Mouse (Mus musculus) lung, postnatal 0 days (tissue): ENCODE data around the gene Slc5a6. TPM values are rescaled to one million over a fixed set of nuclear protein-coding genes. Genes with fewer than 3 reads are reported as not detected.

Source experiments
- ATAC-seq: fragments of 200-750 bp; cut with Nextera tagmentation; 2 replicates; pipeline ENCODE4 v1.8.0; 2017; ENCODE audit warnings: moderate library complexity
- DNase-seq: peaks from one replicate; pipeline ENCODE4 v3.0.0-alpha.2; 2016; ENCODE audit warnings: low spot score
- H3K27ac ChIP-seq: fragments of 300-500 bp; sonication (generic); 2 replicates; pipeline ENCODE4 v1.5.1; 2014; ENCODE audit warnings: antibody characterized with exemption, mild to moderate bottlenecking, low read length, mixed read lengths
- H3K27me3 ChIP-seq: fragments of 300-500 bp; sonication (generic); replicated peaks from 2 replicates; pipeline ENCODE4 v1.6.1; 2014; ENCODE audit warnings: low read length, mixed read lengths; ENCODE audit not compliant: insufficient read depth
- H3K36me3 ChIP-seq: fragments of 300-500 bp; sonication (generic); 2 replicates; pipeline ENCODE4 v1.6.1; 2014; ENCODE audit warnings: low read length, mixed read lengths; ENCODE audit not compliant: insufficient read depth
- H3K4me1 ChIP-seq: fragments of 300-500 bp; sonication (generic); 2 replicates; pipeline ENCODE4 v1.6.1; 2014; ENCODE audit warnings: antibody characterized with exemption, low read depth, low read length, mixed read lengths; ENCODE audit not compliant: insufficient read depth
- H3K4me2 ChIP-seq: fragments of 300-500 bp; sonication (generic); replicated peaks from 2 replicates; pipeline ENCODE4 v1.6.1; 2014; ENCODE audit warnings: low read depth, mild to moderate bottlenecking, low read length, moderate library complexity, mixed read lengths
- H3K4me3 ChIP-seq: fragments of 300-500 bp; sonication (generic); 2 replicates; pipeline ENCODE4 v1.5.1; 2014; ENCODE audit warnings: low read depth, low read length
- H3K9ac ChIP-seq: fragments of 300-500 bp; sonication (generic); replicated peaks from 2 replicates; pipeline ENCODE4 v1.6.1; 2014; ENCODE audit warnings: low read depth, mild to moderate bottlenecking
- H3K9me3 ChIP-seq: fragments of 300-500 bp; sonication (generic); 2 replicates; pipeline ENCODE4 v1.6.1; 2016; ENCODE audit warnings: low read length, mixed read lengths
- CTCF ChIP-seq: IDR thresholded peaks from 2 replicates; pipeline ENCODE4 v1.5.1; 2016; ENCODE audit warnings: antibody characterized with exemption, mild to moderate bottlenecking
- EP300 ChIP-seq: IDR thresholded peaks from 2 replicates; pipeline ENCODE4 v1.6.1; 2016; ENCODE audit warnings: antibody characterized with exemption, mild to moderate bottlenecking, control low read depth
- WGBS: fragments of 180-500 bp; shearing (Covaris S2); extraction: QIAGEN DNeasy Blood & Tissue Kit; methylation state at CpG from one replicate; pipeline ENCODE4 v1.1.7; 2014; 5-methylcytosine and 5-hydroxymethylcytosine counted together
- polyA plus RNA-seq: library from polyadenylated mRNA; unstranded; fragments of >200 nt; fragmentation: Nextera tagmentation; extraction: Ambion mirVana; gene quantifications from 2 replicates; pipeline ENCODE4 v1.2.1, GENCODE M21; 2015

Gene Slc5a6
- polyA plus RNA-seq, 1 experiment from 2014 or later, result 3.6 TPM

GRCm38 (mm10) chr5:30994910-30995635 lies 53.7 kb downstream of the Slc5a6 start:
- no peaks in the 10 kb centered on the region for H3K36me3 ChIP-seq
- no peak for ATAC-seq
- 52% methylated on average over 11 of the region's 11 CpGs for WGBS
- H3K27me3 ChIP-seq, result no peaks in the 10 kb centered on the region
- no peak overlapping the region for H3K4me3 ChIP-seq
- no peak for DNase-seq
- H3K27ac ChIP-seq, result no peak overlapping the region
- TF ChIP-seq CTCF (no peak), EP300 (no peak)
- no peak overlapping the region for H3K9ac ChIP-seq
- no peaks in the 10 kb centered on the region for H3K4me1 ChIP-seq
- H3K9me3 ChIP-seq, result no peaks in the 10 kb centered on the region
- H3K4me2 ChIP-seq, result no peak overlapping the region

GRCm38 (mm10) chr5:30994074-30994473 lies 54.6 kb downstream of the Slc5a6 start:
- no peak for TF ChIP-seq CTCF
- TF ChIP-seq EP300, result no peak
- H3K4me3 ChIP-seq, result no peak overlapping the region
- H3K36me3 ChIP-seq, result no peaks in the 10 kb centered on the region
- H3K9me3 ChIP-seq, result no peaks in the 10 kb centered on the region
- H3K4me2 ChIP-seq, result no peak overlapping the region
- WGBS, result 72% methylated on average over 3 of the region's 3 CpGs
- no peaks in the 10 kb centered on the region for H3K27me3 ChIP-seq
- ATAC-seq (no peak), DNase-seq (no peak)
- no peak overlapping the region for H3K9ac ChIP-seq
- no peak overlapping the region for H3K27ac ChIP-seq
- no peaks in the 10 kb centered on the region for H3K4me1 ChIP-seq

DNA sequence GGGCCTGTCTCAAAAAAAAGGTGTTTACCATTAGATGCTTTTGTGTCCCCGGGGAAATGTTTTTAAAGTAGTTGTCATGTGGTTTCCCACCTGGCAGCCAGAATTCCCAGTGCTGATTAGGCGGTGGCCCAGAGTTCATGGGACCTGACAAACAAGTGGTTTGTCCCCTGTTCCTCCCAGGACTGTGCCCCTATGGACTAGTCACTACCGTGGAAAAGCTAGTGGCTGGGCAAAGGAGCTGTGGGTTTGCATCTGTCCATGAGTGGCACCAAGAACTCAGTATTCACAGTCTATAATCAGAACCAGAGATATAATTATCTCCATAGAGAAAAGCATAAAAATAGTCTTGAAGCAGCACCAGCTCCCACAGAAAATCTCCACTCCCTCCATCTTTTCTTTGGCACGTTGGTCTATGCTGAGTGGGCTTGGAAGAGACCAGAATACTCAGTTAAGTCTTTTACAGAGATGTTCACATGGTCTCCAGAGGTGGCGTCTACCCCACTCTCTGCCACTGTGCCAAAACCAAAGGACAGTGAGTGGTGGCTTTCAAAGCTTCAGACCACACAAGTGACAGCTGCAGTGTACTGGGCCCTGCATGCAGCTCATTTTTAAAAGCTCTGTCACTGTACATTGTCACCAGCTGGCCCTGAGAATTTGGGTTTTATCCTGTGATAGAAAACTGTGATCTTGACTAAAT lies 55.6 kb downstream of the Slc5a6 start:
- Histone ChIP-seq H3K4me2 (no peak overlapping the region), H3K4me1 (no peaks in the 10 kb centered on the region), H3K4me3 (no peak overlapping the region), H3K9ac (no peak overlapping the region), H3K27ac (no peak overlapping the region), H3K36me3 (no peaks in the 10 kb centered on the region), H3K9me3 (no peaks in the 10 kb centered on the region), H3K27me3 (no peaks in the 10 kb centered on the region)
- DNase-seq (no peak), ATAC-seq (no peak)
- TF ChIP-seq CTCF, result no peak
- TF ChIP-seq EP300, result no peak
- WGBS, result 76% methylated on average over 5 of the region's 5 CpGs

Other genes starting within 250 kb of the Slc5a6 start
- 23.2 and 27.2 TPM in 2 replicates for gene Mapre3, start 234.3 kb downstream of the Slc5a6 start, polyA plus RNA-seq
- 58.2 and 63.8 TPM in 2 replicates for gene Tmem214, start 180.9 kb downstream of the Slc5a6 start, polyA plus RNA-seq
- gene Agbl5, start 160.2 kb downstream of the Slc5a6 start, polyA plus RNA-seq, result 9.9 and 10.2 TPM in 2 replicates
- 340 and 365 TPM in 2 replicates for gene Ost4, start 141.1 kb downstream of the Slc5a6 start, polyA plus RNA-seq
- 121 and 135 TPM in 2 replicates for gene Emilin1, start 135.5 kb downstream of the Slc5a6 start, polyA plus RNA-seq
- 43.6 and 48.7 TPM in 2 replicates for gene Khk, start 127.5 kb downstream of the Slc5a6 start, polyA plus RNA-seq
- gene Cgref1, start 103.3 kb downstream of the Slc5a6 start, polyA plus RNA-seq, result 1.8 and 2.3 TPM in 2 replicates
- 76.5 and 79.7 TPM in 2 replicates for gene Preb, start 88.6 kb downstream of the Slc5a6 start, polyA plus RNA-seq
- 0.44 and 0.49 TPM in 2 replicates for gene Tcf23, start 80.3 kb downstream of the Slc5a6 start, polyA plus RNA-seq
- 260 and 289 TPM in 2 replicates for gene Atraid, start 612 bp downstream of the Slc5a6 start, polyA plus RNA-seq
- gene Cad, start 5.9 kb upstream of the Slc5a6 start, polyA plus RNA-seq, result 4.1 and 4.2 TPM in 2 replicates
- not detected in 2 replicates for gene Dnajc5g, start 57.4 kb upstream of the Slc5a6 start, polyA plus RNA-seq
- gene Slc30a3, start 59.3 kb upstream of the Slc5a6 start, polyA plus RNA-seq, result not detected in 2 replicates
- 0.49 and 0.55 TPM in 2 replicates for gene Trim54, start 67.8 kb upstream of the Slc5a6 start, polyA plus RNA-seq
- gene Ucn, start 89.9 kb upstream of the Slc5a6 start, polyA plus RNA-seq, result not detected in 2 replicates
- gene Mpv17, start 105.3 kb upstream of the Slc5a6 start, polyA plus RNA-seq, result 38.2 and 53.6 TPM in 2 replicates
- 0.73 TPM in 1 of 2 replicates, not detected in the other for gene Gm29609, start 131.0 kb upstream of the Slc5a6 start, polyA plus RNA-seq
- gene Gtf3c2, start 131.2 kb upstream of the Slc5a6 start, polyA plus RNA-seq, result 24.2 and 26.2 TPM in 2 replicates
- gene Snx17, start 144.3 kb upstream of the Slc5a6 start, polyA plus RNA-seq, result 103 and 106 TPM in 2 replicates
- 44.4 and 45.0 TPM in 2 replicates for gene Eif2b4, start 144.5 kb upstream of the Slc5a6 start, polyA plus RNA-seq
- gene Zfp513, start 153.4 kb upstream of the Slc5a6 start, polyA plus RNA-seq, result 6.6 and 7.4 TPM in 2 replicates
- gene Ppm1g, start 171.8 kb upstream of the Slc5a6 start, polyA plus RNA-seq, result 77.6 TPM in 2 replicates
- 125 and 131 TPM in 2 replicates for gene Nrbp1, start 191.9 kb upstream of the Slc5a6 start, polyA plus RNA-seq
- 0.45 and 0.62 TPM in 2 replicates for gene Gm9970, start 192.3 kb upstream of the Slc5a6 start, polyA plus RNA-seq
- 44.5 and 50.4 TPM in 2 replicates for gene Krtcap3, start 202.8 kb upstream of the Slc5a6 start, polyA plus RNA-seq
- 24.2 and 25.6 TPM in 2 replicates for gene Ift172, start 242.2 kb upstream of the Slc5a6 start, polyA plus RNA-seq
- 9.7 and 11.8 TPM in 2 replicates for gene Fndc4, start 247.2 kb upstream of the Slc5a6 start, polyA plus RNA-seq
- 0.08 TPM in 1 of 2 replicates, not detected in the other for gene Gckr, start 248.5 kb upstream of the Slc5a6 start, polyA plus RNA-seq